Mouse (Mus musculus) intestine, embryonic 16.5 days (tissue): Measurements from ENCODE around the gene Sfxn5. TPM values are rescaled to one million over a fixed set of nuclear protein-coding genes. Genes with fewer than 3 reads are reported as not detected.

Experiments used
- ATAC-seq: fragments of 200-750 bp; cut with Nextera tagmentation; 2 replicates; pipeline ENCODE4 v1.8.0; 2017; ENCODE audit warnings: moderate TSS enrichment, moderate library complexity
- H3K27ac ChIP-seq: fragments of 300-500 bp; sonication (generic); 2 replicates; pipeline ENCODE4 v1.5.1; 2014; ENCODE audit warnings: mild to moderate bottlenecking, low read length
- H3K27me3 ChIP-seq: fragments of 300-500 bp; sonication (generic); replicated peaks from 2 replicates; pipeline ENCODE4 v1.6.1; 2014; ENCODE audit warnings: low read length, control low read depth, mixed read lengths; ENCODE audit not compliant: control insufficient read depth, insufficient read depth
- H3K36me3 ChIP-seq: fragments of 300-500 bp; sonication (generic); 2 replicates; pipeline ENCODE4 v1.6.1; 2014; ENCODE audit warnings: low read length, control low read depth; ENCODE audit not compliant: control insufficient read depth, insufficient read depth
- H3K4me1 ChIP-seq: fragments of 300-500 bp; sonication (generic); 2 replicates; pipeline ENCODE4 v1.6.1; 2014; ENCODE audit warnings: low read length, control low read depth, mixed read lengths; ENCODE audit not compliant: control insufficient read depth, insufficient read depth
- H3K4me2 ChIP-seq: fragments of 300-500 bp; sonication (generic); 2 replicates; pipeline ENCODE4 v1.6.1; 2014; ENCODE audit warnings: low read depth, low read length, control low read depth
- H3K4me3 ChIP-seq: fragments of 300-500 bp; sonication (generic); 2 replicates; pipeline ENCODE4 v1.5.1; 2014; ENCODE audit warnings: mild to moderate bottlenecking, low read length
- H3K9ac ChIP-seq: fragments of 300-500 bp; sonication (generic); 2 replicates; pipeline ENCODE4 v1.6.1; 2014; ENCODE audit warnings: low read depth, low read length
- H3K9me3 ChIP-seq: fragments of 300-500 bp; sonication (generic); 2 replicates; pipeline ENCODE4 v1.6.1; 2016; ENCODE audit warnings: low read length, control low read depth; ENCODE audit not compliant: control insufficient read depth
- WGBS: fragments of 180-500 bp; shearing (Covaris S2); extraction: QIAGEN DNeasy Blood & Tissue Kit; methylation state at CpG from one replicate; pipeline ENCODE4 v1.1.7; 2014; 5-methylcytosine and 5-hydroxymethylcytosine counted together
- polyA plus RNA-seq: library from polyadenylated mRNA; unstranded; fragments of >200 nt; fragmentation: Nextera tagmentation; extraction: Ambion mirVana; gene quantifications from 2 replicates; pipeline ENCODE4 v1.2.1, GENCODE M21; 2015

Gene Sfxn5
- polyA plus RNA-seq, 1 experiment from 2014 or later = 7.2 TPM

- Histone ChIP-seq H3K4me3 (peak overlapping the region; percentile 76), H3K9ac (peak overlapping the region; percentile 81), H3K9me3 (no peaks in the 10 kb centered on the region), H3K4me2 (peak overlapping the region; percentile 98), H3K36me3 (no peaks in the 10 kb centered on the region), H3K27me3 (no peaks in the 10 kb centered on the region), H3K4me1 (peaks cover 28% of the 10 kb centered on the region), H3K27ac (peak overlapping the region; percentile 33; the same call in 1 of the 2 replicates)
- WGBS = under 1% methylated on average over 41 of the region's 41 CpGs
- peak; percentile 49 for ATAC-seq
These were observed 747 bp downstream of the Sfxn5 start for GRCm38 (mm10) chr6:85332351-85332999.

- Histone ChIP-seq H3K9me3 (no peaks in the 10 kb centered on the region), H3K4me2 (peak overlapping the region; percentile 98), H3K27ac (no peak overlapping the region), H3K27me3 (no peaks in the 10 kb centered on the region), H3K9ac (peak overlapping the region; percentile 81; the same call in 1 of the 2 replicates), H3K4me3 (peak overlapping the region; percentile 76; the same call in 1 of the 2 replicates), H3K36me3 (no peaks in the 10 kb centered on the region), H3K4me1 (peaks cover 28% of the 10 kb centered on the region)
- no peak for ATAC-seq
- WGBS = 15% methylated on average over 8 of the region's 8 CpGs
These were observed 1.5 kb downstream of the Sfxn5 start for GRCm38 (mm10) chr6:85331736-85332135.

- no peaks in the 10 kb centered on the region for H3K9me3 ChIP-seq
- peaks cover 28% of the 10 kb centered on the region for H3K4me1 ChIP-seq
- H3K9ac ChIP-seq = no peak overlapping the region
- ATAC-seq = peak; percentile 20; the same call in 1 of the 2 replicates
- peak overlapping the region; percentile 63 for H3K27ac ChIP-seq
- no peaks in the 10 kb centered on the region for H3K36me3 ChIP-seq
- H3K4me2 ChIP-seq = peak overlapping the region; percentile 98
- H3K4me3 ChIP-seq = no peak overlapping the region
- WGBS = 29% methylated on average over 6 of the region's 6 CpGs
- no peaks in the 10 kb centered on the region for H3K27me3 ChIP-seq
These were observed 1.9 kb downstream of the Sfxn5 start for GRCm38 (mm10) chr6:85331221-85331735.

- peaks cover 22% of the 10 kb centered on the region for H3K4me1 ChIP-seq
- no peak overlapping the region for H3K4me3 ChIP-seq
- no peak overlapping the region for H3K9ac ChIP-seq
- no peak for ATAC-seq
- no peak overlapping the region for H3K27ac ChIP-seq
- 81% methylated on average over 4 of the region's 4 CpGs for WGBS
- no peak overlapping the region for H3K4me2 ChIP-seq
- H3K36me3 ChIP-seq = no peaks in the 10 kb centered on the region
- no peaks in the 10 kb centered on the region for H3K27me3 ChIP-seq
- H3K9me3 ChIP-seq = no peaks in the 10 kb centered on the region
These were observed 3.5 kb downstream of the Sfxn5 start for GRCm38 (mm10) chr6:85329666-85330185.

GRCm38 (mm10) chr6:85326564-85326963 is 6.7 kb downstream of the Sfxn5 start:
- 80% methylated on average over 4 of the region's 4 CpGs for WGBS
- no peak overlapping the region for H3K9ac ChIP-seq
- no peak for ATAC-seq
- H3K9me3 ChIP-seq = no peaks in the 10 kb centered on the region
- H3K27ac ChIP-seq = no peak overlapping the region
- no peak overlapping the region for H3K4me3 ChIP-seq
- H3K4me1 ChIP-seq = peaks cover 6% of the 10 kb centered on the region
- H3K36me3 ChIP-seq = no peaks in the 10 kb centered on the region
- H3K4me2 ChIP-seq = no peak overlapping the region
- no peaks in the 10 kb centered on the region for H3K27me3 ChIP-seq

GRCm38 (mm10) chr6:85325109-85325508 is 8.1 kb downstream of the Sfxn5 start:
- ATAC-seq = no peak
- Histone ChIP-seq H3K36me3 (no peaks in the 10 kb centered on the region), H3K9ac (no peak overlapping the region), H3K4me1 (no peaks in the 10 kb centered on the region), H3K4me3 (no peak overlapping the region), H3K27me3 (no peaks in the 10 kb centered on the region), H3K9me3 (no peaks in the 10 kb centered on the region), H3K27ac (no peak overlapping the region), H3K4me2 (no peak overlapping the region)
- WGBS = 32% methylated on average over 2 of the region's 2 CpGs

GRCm38 (mm10) chr6:85320445-85320866 is 12.8 kb downstream of the Sfxn5 start:
- no peak overlapping the region for H3K27ac ChIP-seq
- no peaks in the 10 kb centered on the region for H3K9me3 ChIP-seq
- no peak overlapping the region for H3K4me2 ChIP-seq
- H3K4me3 ChIP-seq = no peak overlapping the region
- no peak overlapping the region for H3K9ac ChIP-seq
- 72% methylated on average over 6 of the region's 6 CpGs for WGBS
- no peak for ATAC-seq
- no peaks in the 10 kb centered on the region for H3K36me3 ChIP-seq
- H3K4me1 ChIP-seq = no peaks in the 10 kb centered on the region
- H3K27me3 ChIP-seq = no peaks in the 10 kb centered on the region

- H3K9me3 ChIP-seq = no peaks in the 10 kb centered on the region
- WGBS = 83% methylated on average over 2 of the region's 2 CpGs
- H3K4me2 ChIP-seq = no peak overlapping the region
- H3K27ac ChIP-seq = no peak overlapping the region
- no peak for ATAC-seq
- H3K4me1 ChIP-seq = 0 out of 2 replicates have a peak, but pooled peaks cover 2% of the 10 kb centered on the region
- H3K9ac ChIP-seq = no peak overlapping the region
- H3K4me3 ChIP-seq = no peak overlapping the region
- no peaks in the 10 kb centered on the region for H3K36me3 ChIP-seq
- no peaks in the 10 kb centered on the region for H3K27me3 ChIP-seq
These were observed 17.0 kb downstream of the Sfxn5 start for GRCm38 (mm10) chr6:85316211-85316610.

- ATAC-seq = no peak
- Histone ChIP-seq H3K27me3 (no peaks in the 10 kb centered on the region), H3K4me1 (0 out of 2 replicates have a peak, but pooled peaks cover 2% of the 10 kb centered on the region), H3K9me3 (no peaks in the 10 kb centered on the region), H3K36me3 (no peaks in the 10 kb centered on the region), H3K27ac (no peak overlapping the region), H3K4me3 (no peak overlapping the region), H3K4me2 (no peak overlapping the region), H3K9ac (no peak overlapping the region)
- 45% methylated on average over 9 of the region's 9 CpGs for WGBS
These were observed 19.0 kb downstream of the Sfxn5 start for GRCm38 (mm10) chr6:85314064-85314798.
